Mouse (Mus musculus) cortical plate, adult 2 months (tissue): ENCODE measurements around the gene Fjx1. TPM values are rescaled to one million over a fixed set of nuclear protein-coding genes. Genes with fewer than 3 reads are reported as not detected.

Source experiments
- H3K27ac ChIP-seq: fragments of 200-500 bp; 2 replicates; pipeline ENCODE4 v1.5.1; 2012; ENCODE audit warnings: low read length, control low read depth, inconsistent platforms; ENCODE audit not compliant: insufficient read depth
- H3K4me1 ChIP-seq: fragments of 200-500 bp; 2 replicates; pipeline ENCODE4 v1.6.1; 2011; ENCODE audit warnings: low read length; ENCODE audit not compliant: control insufficient read depth, insufficient read depth
- H3K4me3 ChIP-seq: fragments of 200-500 bp; 2 replicates; pipeline ENCODE4 v1.5.1; 2011; ENCODE audit warnings: mild to moderate bottlenecking, low read length, control low read depth; ENCODE audit not compliant: insufficient read depth
- CTCF ChIP-seq: fragments of 200-500 bp; IDR thresholded peaks from 2 replicates; pipeline ENCODE4 v1.5.1; 2011; ENCODE audit warnings: mild to moderate bottlenecking, control low read depth, low read length; ENCODE audit not compliant: insufficient read depth; ENCODE audit errors: extremely low read depth
- POLR2A ChIP-seq: fragments of 200-500 bp; IDR thresholded peaks from 2 replicates; pipeline ENCODE4 v1.6.1; 2011; ENCODE audit warnings: mild to moderate bottlenecking, low read length, control low read depth; ENCODE audit not compliant: insufficient read depth; ENCODE audit errors: extremely low read depth
- polyA plus RNA-seq: library from polyadenylated mRNA; depleted of rRNA; stranded (reverse); fragments of >200 nt; gene quantifications from 2 replicates; pipeline ENCODE4 v1.2.3, GENCODE M21; 2012; rRNA removed

Gene Fjx1
- 55.2 and 59.7 TPM in 2 replicates for polyA plus RNA-seq

GRCm38 (mm10) chr2:102451671-102452549 is at the start of gene Fjx1:
Gene Fjx1, minus strand, starts transcription at chr2:102452499.
- TF ChIP-seq POLR2A: peak; percentile 31; the same call in 1 of the 2 replicates
- no peak for TF ChIP-seq CTCF
- H3K4me3 ChIP-seq: peak within 1 kb of the TSS; percentile 62

GRCm38 (mm10) chr2:102500001-102500689 is 47.8 kb upstream of the Fjx1 start:
- Histone ChIP-seq H3K27ac (no peak overlapping the region), H3K4me1 (no peaks in the 10 kb centered on the region), H3K4me3 (no peak overlapping the region)
- TF ChIP-seq CTCF: no peak
- no peak for TF ChIP-seq POLR2A

More at GRCm38 (mm10) chr2:102451671-102452549, at the start of gene Fjx1:
- H3K4me1 ChIP-seq: no peaks in the 10 kb centered on the region
- peak within 1 kb of the TSS; percentile 76 for H3K27ac ChIP-seq

- TF ChIP-seq CTCF (no peak), POLR2A (no peak)
- Histone ChIP-seq H3K4me3 (no peak overlapping the region), H3K4me1 (no peaks in the 10 kb centered on the region), H3K27ac (no peak overlapping the region)
Measured at GRCm38 (mm10) chr2:102480738-102481137, 28.4 kb upstream of the Fjx1 start.

GRCm38 (mm10) chr2:102476101-102476500 is 23.8 kb upstream of the Fjx1 start:
- H3K4me3 ChIP-seq: no peak overlapping the region
- no peak overlapping the region for H3K27ac ChIP-seq
- TF ChIP-seq POLR2A (no peak), CTCF (no peak)
- H3K4me1 ChIP-seq: no peaks in the 10 kb centered on the region

GRCm38 (mm10) chr2:102468645-102469044 is 16.3 kb upstream of the Fjx1 start:
- Histone ChIP-seq H3K27ac (no peak overlapping the region), H3K4me3 (no peak overlapping the region), H3K4me1 (no peaks in the 10 kb centered on the region)
- TF ChIP-seq POLR2A (no peak), CTCF (no peak)

GRCm38 (mm10) chr2:102464342-102464732 is 12.0 kb upstream of the Fjx1 start:
- Histone ChIP-seq H3K27ac (no peak overlapping the region), H3K4me1 (no peaks in the 10 kb centered on the region), H3K4me3 (no peak overlapping the region)
- no peak for TF ChIP-seq POLR2A
- no peak for TF ChIP-seq CTCF

- Histone ChIP-seq H3K27ac (no peak overlapping the region), H3K4me1 (no peaks in the 10 kb centered on the region), H3K4me3 (no peak overlapping the region)
- TF ChIP-seq CTCF (no peak), POLR2A (no peak)
Measured at GRCm38 (mm10) chr2:102463587-102464341, 11.5 kb upstream of the Fjx1 start.

GRCm38 (mm10) chr2:102461491-102461890 is 9.2 kb upstream of the Fjx1 start:
- Histone ChIP-seq H3K27ac (no peak overlapping the region), H3K4me3 (no peak overlapping the region), H3K4me1 (no peaks in the 10 kb centered on the region)
- TF ChIP-seq CTCF (no peak), POLR2A (no peak)

- H3K4me1 ChIP-seq: no peaks in the 10 kb centered on the region
- no peak for TF ChIP-seq CTCF
- no peak for TF ChIP-seq POLR2A
- no peak overlapping the region for H3K27ac ChIP-seq
- H3K4me3 ChIP-seq: no peak overlapping the region
Measured at GRCm38 (mm10) chr2:102455126-102455525, 2.8 kb upstream of the Fjx1 start.
